Mouse (Mus musculus) midbrain, embryonic 14.5 days (tissue): ENCODE measurements at regions not wholly inside any gene's neighbourhood (a gene's known extent, or its start where the extent isn't known, plus 50 kb on each side); places are given as distances from the start of the nearest gene placed in this dataset.

ENCODE experiments used
- ATAC-seq: fragments of 200-750 bp; cut with Nextera tagmentation; 2 replicates; pipeline ENCODE4 v1.8.0; 2017; ENCODE audit warnings: moderate number of reproducible peaks, moderate library complexity; ENCODE audit not compliant: low FRiP score, low TSS enrichment
- DNase-seq: peaks from one replicate; pipeline ENCODE4 v3.0.0-alpha.2; 2015
- H3K27ac ChIP-seq: fragments of 300-500 bp; sonication (generic); replicated peaks from 2 replicates; pipeline ENCODE4 v1.5.1; 2014; ENCODE audit warnings: mild to moderate bottlenecking, low read depth, low read length, moderate library complexity
- H3K27me3 ChIP-seq: fragments of 300-500 bp; sonication (generic); 2 replicates; pipeline ENCODE4 v1.6.1; 2014; ENCODE audit warnings: low read length, control low read depth, mixed read lengths; ENCODE audit not compliant: control insufficient read depth, insufficient read depth
- H3K36me3 ChIP-seq: fragments of 300-500 bp; sonication (generic); 2 replicates; pipeline ENCODE4 v1.6.1; 2014; ENCODE audit warnings: low read length, control low read depth; ENCODE audit not compliant: control insufficient read depth, insufficient read depth
- H3K4me1 ChIP-seq: fragments of 300-500 bp; sonication (generic); 2 replicates; pipeline ENCODE4 v1.6.1; 2014; ENCODE audit warnings: mild to moderate bottlenecking, antibody characterized with exemption, low read length, control low read depth; ENCODE audit not compliant: control insufficient read depth, insufficient read depth
- H3K4me2 ChIP-seq: fragments of 300-500 bp; sonication (generic); 2 replicates; pipeline ENCODE4 v1.6.1; 2014; ENCODE audit warnings: mild to moderate bottlenecking, low read length, moderate library complexity
- H3K4me3 ChIP-seq: fragments of 300-500 bp; sonication (generic); replicated peaks from 2 replicates; pipeline ENCODE4 v1.5.1; 2014; ENCODE audit warnings: low read depth, low read length
- H3K9ac ChIP-seq: fragments of 300-500 bp; sonication (generic); replicated peaks from 2 replicates; pipeline ENCODE4 v1.6.1; 2014; ENCODE audit warnings: mild to moderate bottlenecking, low read length, moderate library complexity
- H3K9me3 ChIP-seq: fragments of 300-500 bp; sonication (generic); 2 replicates; pipeline ENCODE4 v1.6.1; 2016; ENCODE audit warnings: low read length, control low read depth, mixed read lengths; ENCODE audit not compliant: control insufficient read depth
- WGBS: fragments of 180-500 bp; shearing (Covaris S2); extraction: QIAGEN DNeasy Blood & Tissue Kit; methylation state at CpG from one replicate; pipeline ENCODE4 v1.1.7; 2014; 5-methylcytosine and 5-hydroxymethylcytosine counted together

- ATAC-seq (no peak), DNase-seq (no peak)
- WGBS: 98% methylated on average over 1 of the region's 1 CpGs
Measured at GRCm38 (mm10) chr8:128559004-128559662, 126.3 kb upstream of the Itgb1 start.

GRCm38 (mm10) chr8:128560418-128560817, 125.0 kb upstream of the Itgb1 start:
- Histone ChIP-seq H3K4me3 (no peak overlapping the region), H3K4me1 (no peaks in the 10 kb centered on the region), H3K27me3 (no peaks in the 10 kb centered on the region), H3K4me2 (no peak overlapping the region), H3K9me3 (no peaks in the 10 kb centered on the region), H3K9ac (no peak overlapping the region), H3K27ac (no peak overlapping the region), H3K36me3 (no peaks in the 10 kb centered on the region)
- WGBS: 79% methylated on average over 2 of the region's 2 CpGs
- ATAC-seq (no peak), DNase-seq (no peak)

More at GRCm38 (mm10) chr8:128559004-128559662, 126.3 kb upstream of the Itgb1 start:
- Histone ChIP-seq H3K4me3 (no peak overlapping the region), H3K4me1 (no peaks in the 10 kb centered on the region), H3K9ac (no peak overlapping the region), H3K27ac (no peak overlapping the region), H3K4me2 (no peak overlapping the region), H3K9me3 (no peaks in the 10 kb centered on the region), H3K27me3 (no peaks in the 10 kb centered on the region), H3K36me3 (no peaks in the 10 kb centered on the region)

DNA sequence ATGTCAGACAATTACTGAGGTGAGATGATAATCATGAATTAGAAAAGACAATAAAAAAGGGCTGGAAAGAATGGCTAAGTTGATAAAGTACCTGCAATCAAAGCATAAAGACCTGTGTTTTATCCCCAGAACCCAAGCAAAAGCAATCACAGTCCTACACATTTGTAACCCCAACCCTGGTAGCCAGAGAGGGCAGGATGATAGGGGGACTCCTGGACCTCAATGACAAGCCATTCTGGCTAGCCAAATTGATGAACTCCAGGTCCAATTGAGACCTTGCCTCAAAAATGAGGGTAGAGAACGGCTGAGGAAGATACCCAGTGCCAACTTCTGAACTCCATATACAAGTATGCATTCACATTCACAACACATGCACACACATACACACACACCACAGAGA, 124.4 kb upstream of the Itgb1 start:
- no peak overlapping the region for H3K4me3 ChIP-seq
- ATAC-seq (no peak), DNase-seq (no peak)
- H3K36me3 ChIP-seq: no peaks in the 10 kb centered on the region
- no peaks in the 10 kb centered on the region for H3K4me1 ChIP-seq
- whole genome bisulfite sequencing: 100% methylated on average over 1 of the region's 1 CpGs
- H3K27me3 ChIP-seq: no peaks in the 10 kb centered on the region
- H3K27ac ChIP-seq: no peak overlapping the region
- no peak overlapping the region for H3K9ac ChIP-seq
- no peak overlapping the region for H3K4me2 ChIP-seq
- no peaks in the 10 kb centered on the region for H3K9me3 ChIP-seq

GRCm38 (mm10) chr8:128562625-128563024, 122.8 kb upstream of the Itgb1 start:
- H3K9ac ChIP-seq: no peak overlapping the region
- no peaks in the 10 kb centered on the region for H3K36me3 ChIP-seq
- ATAC-seq: no peak
- no peak overlapping the region for H3K27ac ChIP-seq
- H3K9me3 ChIP-seq: no peaks in the 10 kb centered on the region
- H3K4me2 ChIP-seq: no peak overlapping the region
- WGBS: 66% methylated on average over 3 of the region's 3 CpGs
- no peak for DNase-seq
- H3K4me1 ChIP-seq: no peaks in the 10 kb centered on the region
- H3K4me3 ChIP-seq: no peak overlapping the region
- H3K27me3 ChIP-seq: no peaks in the 10 kb centered on the region

DNA sequence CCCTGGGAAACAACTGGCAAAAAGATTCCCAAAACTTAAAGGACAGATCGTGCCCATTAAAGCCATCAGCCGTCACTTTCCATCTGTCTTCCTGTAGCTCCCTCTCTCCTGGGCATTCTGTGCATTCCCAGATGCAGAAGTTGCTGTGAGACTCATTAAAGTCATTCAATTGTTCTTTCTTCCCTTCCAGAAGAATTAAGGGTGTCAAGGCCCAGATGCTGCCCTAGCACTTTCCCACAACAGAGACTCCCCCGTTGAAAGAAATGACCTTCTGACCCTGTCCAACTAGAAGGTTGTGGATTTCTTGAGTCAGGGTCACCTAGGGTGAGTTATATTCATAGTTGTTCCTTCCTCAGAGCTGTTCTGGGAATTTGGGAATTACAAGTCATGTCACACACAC, 121.7 kb upstream of the Itgb1 start:
- no peaks in the 10 kb centered on the region for H3K27me3 ChIP-seq
- H3K27ac ChIP-seq: no peak overlapping the region
- ATAC-seq (no peak), DNase-seq (no peak)
- H3K4me1 ChIP-seq: no peaks in the 10 kb centered on the region
- no peaks in the 10 kb centered on the region for H3K36me3 ChIP-seq
- H3K9ac ChIP-seq: no peak overlapping the region
- H3K4me3 ChIP-seq: no peak overlapping the region
- WGBS: 48% methylated on average over 3 of the region's 3 CpGs
- H3K4me2 ChIP-seq: no peak overlapping the region
- no peaks in the 10 kb centered on the region for H3K9me3 ChIP-seq

DNA sequence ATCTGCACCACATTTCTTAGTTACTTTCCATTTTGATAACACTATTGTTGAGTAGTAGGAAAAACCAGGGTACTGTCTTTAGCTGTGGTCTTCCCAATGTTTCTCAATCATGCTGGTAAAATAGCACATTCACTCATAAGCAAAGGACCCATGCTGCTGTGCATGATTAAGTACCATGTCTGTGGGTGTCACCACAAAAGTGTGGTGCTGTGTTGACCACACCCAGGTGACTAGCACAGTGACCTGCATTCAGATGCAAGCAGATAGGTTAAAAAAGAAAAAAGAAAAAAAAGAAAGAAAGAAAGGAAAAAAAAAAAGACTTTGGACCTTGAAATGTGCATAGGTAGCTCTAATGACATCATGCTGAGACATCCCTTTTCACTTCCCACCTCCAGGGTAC, 113.2 kb upstream of the Itgb1 start:
- Histone ChIP-seq H3K27ac (no peak overlapping the region), H3K4me2 (no peak overlapping the region), H3K27me3 (no peaks in the 10 kb centered on the region), H3K4me1 (no peaks in the 10 kb centered on the region), H3K9ac (no peak overlapping the region), H3K4me3 (no peak overlapping the region), H3K9me3 (no peaks in the 10 kb centered on the region), H3K36me3 (no peaks in the 10 kb centered on the region)
- no peak for ATAC-seq
- no peak for DNase-seq

- Histone ChIP-seq H3K9me3 (no peaks in the 10 kb centered on the region), H3K4me3 (no peak overlapping the region), H3K36me3 (no peaks in the 10 kb centered on the region), H3K9ac (no peak overlapping the region), H3K27me3 (no peaks in the 10 kb centered on the region), H3K4me2 (no peak overlapping the region), H3K4me1 (no peaks in the 10 kb centered on the region), H3K27ac (no peak overlapping the region)
- no peak for DNase-seq
- 82% methylated on average over 2 of the region's 2 CpGs for WGBS
- no peak for ATAC-seq
Measured at GRCm38 (mm10) chr8:128594114-128594513, 91.3 kb upstream of the Itgb1 start.

DNA sequence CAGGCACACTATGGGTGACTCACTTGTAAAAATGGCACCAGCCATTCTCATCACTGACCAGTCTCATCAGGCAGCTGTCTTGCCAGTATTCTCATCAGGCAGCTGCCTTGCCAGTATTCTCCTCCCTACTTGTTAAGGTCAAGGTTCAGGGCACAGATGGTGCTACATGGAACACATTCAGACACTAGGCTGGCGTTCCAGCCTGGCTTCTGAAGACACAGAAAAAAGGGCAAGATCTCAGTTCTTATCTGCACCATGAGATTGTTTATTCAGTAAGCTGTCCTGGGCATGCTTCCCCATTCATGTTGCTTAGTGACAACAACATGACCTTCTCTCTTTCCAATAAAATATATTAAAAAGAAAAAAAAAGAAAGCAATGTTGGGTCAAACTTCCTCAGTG, 90.7 kb upstream of the Itgb1 start:
- no peaks in the 10 kb centered on the region for H3K4me1 ChIP-seq
- no peak overlapping the region for H3K9ac ChIP-seq
- no peak for DNase-seq
- no peaks in the 10 kb centered on the region for H3K36me3 ChIP-seq
- H3K27ac ChIP-seq: no peak overlapping the region
- no peak for ATAC-seq
- H3K9me3 ChIP-seq: no peaks in the 10 kb centered on the region
- no peak overlapping the region for H3K4me2 ChIP-seq
- WGBS: 17% methylated on average over 1 of the region's 1 CpGs
- no peaks in the 10 kb centered on the region for H3K27me3 ChIP-seq
- H3K4me3 ChIP-seq: no peak overlapping the region

DNA sequence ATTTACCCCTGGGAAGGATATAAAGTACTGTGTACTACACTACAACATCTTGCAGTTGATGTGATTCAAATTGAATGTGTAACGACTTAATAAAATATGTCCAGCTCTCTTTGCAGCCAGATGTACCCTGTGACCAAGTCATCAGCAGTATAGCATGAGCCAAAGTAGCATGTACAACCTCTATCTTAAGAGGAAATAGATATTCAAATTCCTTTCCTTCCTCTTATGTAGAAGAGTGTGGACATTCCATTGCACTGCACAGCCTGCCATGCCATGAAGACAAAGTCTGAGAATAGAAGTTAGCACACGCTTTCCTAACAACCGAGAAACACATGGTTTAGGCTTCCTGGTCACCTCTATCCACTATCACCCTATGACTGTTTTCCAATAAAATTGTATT, 79.9 kb upstream of the Itgb1 start:
- Histone ChIP-seq H3K4me1 (no peaks in the 10 kb centered on the region), H3K36me3 (no peaks in the 10 kb centered on the region), H3K4me3 (no peak overlapping the region), H3K4me2 (no peak overlapping the region), H3K9ac (no peak overlapping the region), H3K9me3 (no peaks in the 10 kb centered on the region), H3K27ac (no peak overlapping the region), H3K27me3 (no peaks in the 10 kb centered on the region)
- ATAC-seq (no peak), DNase-seq (no peak)
- WGBS: 91% methylated on average over 3 of the region's 3 CpGs
